Mouse (Mus musculus): ENCODE results near the gene Tmem30a. TPM values are rescaled to one million over a fixed set of nuclear protein-coding genes. Genes with fewer than 3 reads are reported as not detected.
A peak's percentile ranks its signal among the peaks of the same experiment; 100 is the strongest.

Gene Tmem30a
- polyA plus RNA-seq, 1 experiment from 2014 or later = 57.3 TPM

DNA sequence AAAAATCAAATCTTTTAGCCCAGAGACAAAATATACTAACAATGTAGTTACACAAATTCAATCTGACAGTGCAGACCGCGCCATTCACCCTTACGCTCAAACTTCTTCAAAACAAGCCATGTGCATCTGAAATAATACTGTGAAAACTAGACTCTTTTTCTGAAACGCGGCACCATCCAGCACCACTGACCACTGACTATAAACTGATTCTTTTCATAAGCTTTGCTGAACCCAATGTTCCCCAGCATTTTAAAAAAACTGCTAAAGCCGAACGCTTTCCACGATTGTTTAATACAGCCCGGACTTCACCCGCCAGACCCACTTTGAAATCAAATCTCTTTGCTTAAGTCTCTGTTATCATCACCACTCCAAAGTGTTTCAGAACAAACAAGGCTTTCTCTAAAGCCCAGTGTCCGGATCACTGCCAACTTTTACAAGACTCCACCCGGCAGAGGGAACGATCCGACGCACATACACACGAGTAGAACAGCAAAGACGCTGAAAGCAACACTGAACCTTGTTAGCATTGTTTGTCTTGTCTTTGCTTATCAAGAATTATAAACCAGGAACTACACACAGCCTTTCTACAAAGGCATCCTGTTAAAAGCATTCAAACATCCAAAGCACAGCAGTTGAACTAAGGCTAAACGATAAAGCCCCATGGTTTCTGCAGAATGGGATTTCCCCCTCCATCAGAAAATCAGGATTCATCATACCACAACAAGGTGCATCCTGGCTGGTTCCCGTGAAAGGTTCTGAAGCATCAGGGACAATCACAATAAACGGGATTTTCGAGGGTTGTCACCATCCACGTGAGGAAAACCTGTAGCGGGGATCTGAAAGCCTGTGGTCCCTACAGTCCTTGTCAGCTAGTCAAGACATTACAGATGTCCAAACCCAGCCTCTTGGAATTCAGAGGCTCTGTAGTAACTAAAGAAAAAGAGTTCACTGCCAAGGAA, 36.8 kb upstream of the Tmem30a start:
- TF ChIP-seq CTCF (IDR thresholded peaks at IDR 0.05; ENCODE audit: low read depth) (no peak), EP300 (optimal IDR thresholded peaks at IDR 0.05) (no peak)
- Histone ChIP-seq H3K9me3 (ENCODE audit: control insufficient read depth, low read length) (no peaks in the 10 kb centered on the region), H3K27me3 (ENCODE audit: control insufficient read depth, insufficient read depth, low read length) (no peaks in the 10 kb centered on the region), H3K27ac (replicated peaks) (peak overlapping the region; percentile 59), H3K36me3 (ENCODE audit: control insufficient read depth, insufficient read depth, low read length) (no peaks in the 10 kb centered on the region), H3K4me3 (ENCODE audit: low read depth, low read length) (no peak overlapping the region), H3K9ac (ENCODE audit: low read length) (0 out of 2 replicates have a peak overlapping the region, but pooled peaks have one; percentile 2), H3K4me1 (replicated peaks; ENCODE audit: control insufficient read depth, insufficient read depth) (no peaks in the 10 kb centered on the region), H3K4me2 (replicated peaks; ENCODE audit: low read depth) (peak overlapping the region; percentile 18)
- DNase-seq (ENCODE audit: low spot score) = peak; percentile 27
- WGBS = 31% methylated on average over 23 of the region's 23 CpGs
- no peak for ATAC-seq (ENCODE audit: low FRiP score, low TSS enrichment)

DNA sequence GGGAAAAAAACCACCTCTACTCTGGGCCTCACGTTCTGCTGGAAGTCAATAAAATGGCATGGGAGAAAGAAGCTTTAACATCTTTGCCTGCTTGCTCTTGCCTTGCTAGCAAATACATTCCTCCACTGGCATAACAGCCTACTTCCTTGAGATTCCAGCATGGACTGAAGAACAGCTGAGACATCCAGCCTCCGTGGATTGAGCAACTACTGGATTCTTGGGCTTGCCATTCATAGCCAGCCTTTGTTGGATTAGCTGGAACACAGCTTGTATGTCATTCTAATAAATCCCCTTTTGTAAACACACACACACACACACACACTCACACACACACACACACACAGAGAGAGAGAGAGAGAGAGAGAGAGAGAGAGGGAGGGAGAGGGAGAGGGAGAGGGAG, 33.8 kb upstream of the Tmem30a start:
- Histone ChIP-seq H3K27ac (replicated peaks) (no peak overlapping the region), H3K36me3 (ENCODE audit: control insufficient read depth, insufficient read depth, low read length) (no peaks in the 10 kb centered on the region), H3K9me3 (ENCODE audit: control insufficient read depth, low read length) (no peaks in the 10 kb centered on the region), H3K4me3 (ENCODE audit: low read depth, low read length) (no peak overlapping the region), H3K27me3 (ENCODE audit: control insufficient read depth, insufficient read depth, low read length) (no peaks in the 10 kb centered on the region), H3K9ac (ENCODE audit: low read length) (no peak overlapping the region), H3K4me1 (replicated peaks; ENCODE audit: control insufficient read depth, insufficient read depth) (no peaks in the 10 kb centered on the region), H3K4me2 (replicated peaks; ENCODE audit: low read depth) (no peak overlapping the region)
- WGBS = 33% methylated on average over 2 of the region's 2 CpGs
- DNase-seq (ENCODE audit: low spot score) (no peak), ATAC-seq (ENCODE audit: low FRiP score, low TSS enrichment) (no peak)
- TF ChIP-seq EP300 (optimal IDR thresholded peaks at IDR 0.05) (no peak), CTCF (IDR thresholded peaks at IDR 0.05; ENCODE audit: low read depth) (no peak)

DNA sequence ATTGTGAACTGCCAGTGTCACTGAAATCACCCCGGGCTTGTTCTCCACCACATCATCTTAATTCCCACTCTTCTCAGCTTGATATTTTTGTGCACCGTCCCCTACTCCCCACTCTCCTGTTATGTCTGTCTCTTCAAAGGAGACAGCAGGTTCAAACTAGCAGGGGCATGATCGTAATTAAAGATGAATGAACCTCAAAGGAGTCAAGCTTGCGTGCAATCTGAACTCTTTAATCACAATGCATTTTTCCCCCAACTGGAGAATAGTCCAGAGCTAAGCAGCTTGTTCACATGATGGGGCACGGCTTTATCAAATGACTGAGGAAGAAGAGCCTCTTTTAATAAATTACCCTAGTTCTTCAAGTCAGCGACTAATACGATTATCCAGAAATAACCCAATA, 32.2 kb upstream of the Tmem30a start:
- WGBS = 80% methylated on average over 7 of the region's 7 CpGs

DNA sequence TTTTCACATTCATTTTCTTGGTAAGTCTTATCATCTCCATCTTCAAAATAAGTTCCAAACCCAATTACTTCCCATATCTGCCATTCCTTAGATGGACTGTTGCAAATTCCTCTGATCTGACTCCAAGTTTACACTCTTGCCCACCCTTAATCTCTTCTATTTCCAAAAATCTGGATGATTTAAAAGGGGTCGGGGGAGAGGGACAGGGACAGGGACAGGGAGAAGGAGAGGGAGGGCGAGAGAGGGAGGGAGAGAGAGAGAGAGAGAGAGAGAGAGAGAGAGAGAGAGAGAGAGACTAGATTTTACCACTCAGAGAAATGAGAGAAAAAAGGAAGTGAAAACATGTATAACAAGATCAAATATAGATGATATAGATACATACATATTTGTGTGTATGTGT, 30.5 kb upstream of the Tmem30a start:
- no peak for TF ChIP-seq EP300 (optimal IDR thresholded peaks at IDR 0.05)
- TF ChIP-seq CTCF (IDR thresholded peaks at IDR 0.05; ENCODE audit: low read depth) = no peak
- DNase-seq (ENCODE audit: low spot score) (no peak), ATAC-seq (ENCODE audit: low FRiP score, low TSS enrichment) (no peak)
- Histone ChIP-seq H3K36me3 (ENCODE audit: control insufficient read depth, insufficient read depth, low read length) (no peaks in the 10 kb centered on the region), H3K27ac (replicated peaks) (no peak overlapping the region), H3K9me3 (ENCODE audit: control insufficient read depth, low read length) (no peaks in the 10 kb centered on the region), H3K4me1 (replicated peaks; ENCODE audit: control insufficient read depth, insufficient read depth) (no peaks in the 10 kb centered on the region), H3K27me3 (ENCODE audit: control insufficient read depth, insufficient read depth, low read length) (no peaks in the 10 kb centered on the region), H3K4me3 (ENCODE audit: low read depth, low read length) (no peak overlapping the region), H3K4me2 (replicated peaks; ENCODE audit: low read depth) (no peak overlapping the region), H3K9ac (ENCODE audit: low read length) (no peak overlapping the region)
- 77% methylated on average over 2 of the region's 2 CpGs for WGBS

More for the DNA sequence above, 32.2 kb upstream of the Tmem30a start:
- no peak for ATAC-seq (ENCODE audit: low FRiP score, low TSS enrichment)
- H3K9me3 ChIP-seq (ENCODE audit: control insufficient read depth, low read length) = no peaks in the 10 kb centered on the region
- DNase-seq (ENCODE audit: low spot score) = no peak
- no peaks in the 10 kb centered on the region for H3K36me3 ChIP-seq (ENCODE audit: control insufficient read depth, insufficient read depth, low read length)
- H3K4me3 ChIP-seq (ENCODE audit: low read depth, low read length) = no peak overlapping the region
- no peaks in the 10 kb centered on the region for H3K27me3 ChIP-seq (ENCODE audit: control insufficient read depth, insufficient read depth, low read length)
- H3K4me2 ChIP-seq (replicated peaks; ENCODE audit: low read depth) = no peak overlapping the region
- TF ChIP-seq CTCF (IDR thresholded peaks at IDR 0.05; ENCODE audit: low read depth) (no peak), EP300 (optimal IDR thresholded peaks at IDR 0.05) (no peak)
- H3K9ac ChIP-seq (ENCODE audit: low read length) = no peak overlapping the region
- no peaks in the 10 kb centered on the region for H3K4me1 ChIP-seq (replicated peaks; ENCODE audit: control insufficient read depth, insufficient read depth)
- H3K27ac ChIP-seq (replicated peaks) = no peak overlapping the region

DNA sequence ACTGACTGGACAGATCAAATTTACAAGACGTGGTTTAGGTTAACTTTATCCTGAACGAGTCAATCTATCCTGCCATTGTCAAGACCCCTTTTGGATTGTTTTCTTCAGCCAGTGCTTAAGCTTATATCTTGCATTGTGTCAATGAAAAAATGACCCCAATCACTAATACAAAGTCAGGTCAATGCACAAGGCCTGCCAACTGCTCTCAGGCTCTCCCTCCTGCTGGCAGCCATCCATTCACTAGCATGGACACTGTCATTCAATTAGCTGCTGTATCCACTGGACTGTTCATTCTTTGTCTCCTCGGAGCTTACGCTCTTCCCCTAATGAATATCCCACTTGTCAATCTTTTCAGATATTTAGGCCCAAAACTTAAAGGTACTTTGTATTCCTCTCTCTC, 30.1 kb upstream of the Tmem30a start:
- DNase-seq (ENCODE audit: low spot score) (no peak), ATAC-seq (ENCODE audit: low FRiP score, low TSS enrichment) (no peak)
- TF ChIP-seq EP300 (optimal IDR thresholded peaks at IDR 0.05) = no peak
- TF ChIP-seq CTCF (IDR thresholded peaks at IDR 0.05; ENCODE audit: low read depth) = no peak
- Histone ChIP-seq H3K4me2 (replicated peaks; ENCODE audit: low read depth) (no peak overlapping the region), H3K4me3 (ENCODE audit: low read depth, low read length) (no peak overlapping the region), H3K9ac (ENCODE audit: low read length) (no peak overlapping the region), H3K36me3 (ENCODE audit: control insufficient read depth, insufficient read depth, low read length) (0 out of 2 replicates have a peak, but pooled peaks cover 1% of the 10 kb centered on the region), H3K9me3 (ENCODE audit: control insufficient read depth, low read length) (no peaks in the 10 kb centered on the region), H3K27me3 (ENCODE audit: control insufficient read depth, insufficient read depth, low read length) (no peaks in the 10 kb centered on the region), H3K4me1 (replicated peaks; ENCODE audit: control insufficient read depth, insufficient read depth) (no peaks in the 10 kb centered on the region), H3K27ac (replicated peaks) (no peak overlapping the region)
- WGBS = 74% methylated on average over 4 of the region's 4 CpGs

DNA sequence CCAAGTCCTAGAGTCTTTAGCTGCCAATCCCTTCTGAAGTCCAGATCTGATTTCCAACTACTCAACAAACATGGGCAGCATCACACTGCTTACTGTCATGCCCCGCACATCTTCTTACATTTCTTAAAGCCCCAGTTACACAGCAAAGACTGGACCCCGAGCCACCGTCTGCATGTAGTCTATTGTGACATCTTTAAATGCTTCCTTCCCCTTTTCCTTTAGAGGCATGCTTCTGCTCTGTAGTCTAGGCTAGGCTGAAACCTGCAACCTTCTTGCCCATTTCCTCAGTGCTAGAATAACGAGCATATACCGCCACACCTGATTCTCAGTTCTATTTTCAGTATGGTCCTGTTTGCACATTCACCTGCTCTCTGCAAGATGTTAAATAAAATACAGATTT, 23.2 kb upstream of the Tmem30a start:
- WGBS = 84% methylated on average over 5 of the region's 5 CpGs
- H3K27ac ChIP-seq (replicated peaks) = no peak overlapping the region

More for the DNA sequence above, 23.2 kb upstream of the Tmem30a start:
- TF ChIP-seq EP300 (optimal IDR thresholded peaks at IDR 0.05) (no peak), CTCF (IDR thresholded peaks at IDR 0.05; ENCODE audit: low read depth) (no peak)
- H3K9ac ChIP-seq (ENCODE audit: low read length) = no peak overlapping the region
- no peaks in the 10 kb centered on the region for H3K4me1 ChIP-seq (replicated peaks; ENCODE audit: control insufficient read depth, insufficient read depth)
- no peak overlapping the region for H3K4me2 ChIP-seq (replicated peaks; ENCODE audit: low read depth)
- DNase-seq (ENCODE audit: low spot score) (no peak), ATAC-seq (ENCODE audit: low FRiP score, low TSS enrichment) (no peak)
- H3K27me3 ChIP-seq (ENCODE audit: control insufficient read depth, insufficient read depth, low read length) = no peaks in the 10 kb centered on the region
- no peaks in the 10 kb centered on the region for H3K9me3 ChIP-seq (ENCODE audit: control insufficient read depth, low read length)
- H3K36me3 ChIP-seq (ENCODE audit: control insufficient read depth, insufficient read depth, low read length) = 0 out of 2 replicates have a peak, but pooled peaks cover 8% of the 10 kb centered on the region
- no peak overlapping the region for H3K4me3 ChIP-seq (ENCODE audit: low read depth, low read length)

All from stomach, postnatal 0 days (tissue).